ENCODE assay signal across 17 mouse cellular contexts in genomic region chr5:44121390-44121789, GRCm38 (mm10).
"Had no signal": no experiment of that assay in that cellular context is flagged by ENCODE, and none has a peak within 500 bp of the region (broad histone marks: within the 10 kb centered on the region; RNA-seq: fewer than 3 reads in every experiment).

No protein-coding gene starts in this region.

- DNase-seq: kidney, adult 9 months; kidney, postnatal 10 days; lung, embryonic 14.5 days; lung, postnatal 10 days; retina, postnatal 1 day; right cerebral cortex, postnatal 4 days; spleen, adult 18-20 months; thymus, adult 2 months; thymus, postnatal 25 days had no signal

- H3K27ac ChIP-seq: left cerebral cortex, adult 2 months; limb, embryonic 15.5 days; liver, embryonic 12.5 days; macrophage; midbrain, embryonic 15.5 days; neural tube, embryonic 12.5 days had no signal

- H3K9me3 ChIP-seq: limb, embryonic 15.5 days; liver, embryonic 12.5 days; midbrain, embryonic 15.5 days; neural tube, embryonic 12.5 days had no signal

- H3K9ac ChIP-seq: limb, embryonic 15.5 days; liver, embryonic 12.5 days; lung, embryonic 14.5 days; midbrain, embryonic 15.5 days; neural tube, embryonic 12.5 days had no signal

- H3K4me1 ChIP-seq: liver, embryonic 12.5 days; megakaryocyte, embryonic 14.5 days; midbrain, embryonic 15.5 days; neural tube, embryonic 12.5 days had no signal

- H3K4me3 ChIP-seq: left cerebral cortex, adult 2 months; limb, embryonic 15.5 days; liver, embryonic 12.5 days; megakaryocyte, embryonic 14.5 days; midbrain, embryonic 15.5 days; neural tube, embryonic 12.5 days had no signal

- H3K27me3 ChIP-seq: limb, embryonic 15.5 days; liver, embryonic 12.5 days; megakaryocyte, embryonic 14.5 days; midbrain, embryonic 15.5 days; neural tube, embryonic 12.5 days had no signal

- H3K36me3 ChIP-seq: limb, embryonic 15.5 days; liver, embryonic 12.5 days; midbrain, embryonic 15.5 days; neural tube, embryonic 12.5 days had no signal

- ATAC-seq: liver, embryonic 12.5 days; midbrain, embryonic 15.5 days had no signal

- H3K4me2 ChIP-seq: limb, embryonic 15.5 days; liver, embryonic 12.5 days; lung, embryonic 14.5 days; midbrain, embryonic 11.5 days; midbrain, embryonic 15.5 days; neural tube, embryonic 12.5 days had no signal
